Mouse (Mus musculus) ES-E14 (cell line): Measurements from ENCODE around the gene 6430550D23Rik. TPM values are rescaled to one million over a fixed set of nuclear protein-coding genes. Genes with fewer than 3 reads are reported as not detected.

Source experiments
- DNase-seq: peaks from one replicate; pipeline ENCODE4 v3.0.0-alpha.2; 2013; ENCODE audit warnings: low read depth, low spot score
- H3K27ac ChIP-seq: 2 replicates; pipeline ENCODE4 v1.5.1; 2012; ENCODE audit warnings: low read depth, mild to moderate bottlenecking, low read length, moderate library complexity, mixed read lengths; ENCODE audit not compliant: poor library complexity, insufficient read depth, severe bottlenecking
- H3K36me3 ChIP-seq: 2 replicates; pipeline ENCODE4 v1.6.1; 2012; ENCODE audit warnings: mild to moderate bottlenecking, low read length, moderate library complexity, mixed read lengths; ENCODE audit not compliant: control insufficient read depth, poor library complexity, insufficient read depth, severe bottlenecking
- H3K4me1 ChIP-seq, 2 experiments: fragments of 150-350 bp in 1 of 2; sonication (generic) in 1 of 2; 2 replicates each; pipeline ENCODE4 v1.6.1; 2012; ENCODE audit warnings: low read length in 2 of 2, mild to moderate bottlenecking in 1 of 2, mixed read lengths in 1 of 2; ENCODE audit not compliant: control insufficient read depth in 2 of 2, insufficient read depth in 2 of 2, poor library complexity in 1 of 2
- H3K4me3 ChIP-seq, 2 experiments: fragments of 150-350 bp in 1 of 2; sonication (generic) in 1 of 2; 2 replicates each; pipeline ENCODE4 v1.5.1; 2012; ENCODE audit warnings: low read length in 2 of 2, low read depth in 1 of 2, mild to moderate bottlenecking in 1 of 2, mixed read lengths in 1 of 2; ENCODE audit not compliant: insufficient read depth in 1 of 2, poor library complexity in 1 of 2, severe bottlenecking in 1 of 2
- H3K9ac ChIP-seq: 2 replicates; pipeline ENCODE4 v1.6.1; 2012; ENCODE audit warnings: low read depth, mild to moderate bottlenecking, low read length, mixed read lengths; ENCODE audit not compliant: poor library complexity, insufficient read depth, severe bottlenecking
- H3K9me3 ChIP-seq: fragments of 150-350 bp; sonication (generic); 2 replicates; pipeline ENCODE4 v1.6.1; 2012; ENCODE audit warnings: low read depth, mild to moderate bottlenecking, low read length; ENCODE audit not compliant: control insufficient read depth, insufficient read depth
- CHD2 ChIP-seq: IDR thresholded peaks from 2 replicates; pipeline ENCODE4 v1.6.1; 2014; ENCODE audit warnings: mild to moderate bottlenecking, low read depth, low read length, inconsistent platforms
- HCFC1 ChIP-seq: IDR thresholded peaks from 2 replicates; pipeline ENCODE4 v1.6.1; 2012; ENCODE audit warnings: low read length, inconsistent platforms, borderline replicate concordance; ENCODE audit not compliant: insufficient read depth
- MAFK ChIP-seq: IDR thresholded peaks from 2 replicates; pipeline ENCODE4 v1.6.1; 2014; ENCODE audit warnings: mild to moderate bottlenecking, low read depth, low read length, inconsistent platforms; ENCODE audit not compliant: insufficient read depth
- ZC3H11A ChIP-seq: IDR thresholded peaks from 2 replicates; pipeline ENCODE4 v1.6.1; 2012; ENCODE audit warnings: low read depth, mild to moderate bottlenecking, inconsistent platforms, low read length, borderline replicate concordance
- ZNF384 ChIP-seq: IDR thresholded peaks from 2 replicates; pipeline ENCODE4 v1.6.1; 2012; ENCODE audit warnings: low read depth, low read length, inconsistent platforms
- in situ Hi-C, 2 experiments: fragments of 600-800 bp; cut with MboI; formaldehyde crosslinking; loops; one replicate each; pipeline ENCODE4 v1.15.1; 2025; ENCODE audit warnings: low sequenced_read_pairs in 2 of 2, inconsistent platforms in 1 of 2; ENCODE audit not compliant: unreplicated experiment in 2 of 2
- total RNA-seq: library from RNA; depleted of rRNA; stranded (reverse); fragments of 300-350 nt; gene quantifications from 2 replicates; pipeline ENCODE4 v1.2.3, GENCODE M21; 2012

Gene 6430550D23Rik
- total RNA-seq, 1 experiment, result 0.98 TPM

- DNase-seq, result no peak
- Histone ChIP-seq H3K9ac (no peak overlapping the region), H3K4me3 (no peak overlapping the region), H3K4me1 (peaks cover 0 to 2% of the 10 kb centered on the region in 2 experiments; a peak in 2 of 4 replicates), H3K36me3 (peaks cover 14% of the 10 kb centered on the region; the same call in 1 of the 2 replicates), H3K27ac (no peak overlapping the region), H3K9me3 (no peaks in the 10 kb centered on the region)
- in situ Hi-C loops, result no loop called here
- TF ChIP-seq CHD2 (no peak), MAFK (no peak), HCFC1 (no peak), ZC3H11A (no peak), ZNF384 (no peak)
Measured at GRCm38 (mm10) chr2:155959981-155960380, 47.8 kb downstream of the 6430550D23Rik start.

- in situ Hi-C loops, result no loop called here
Measured at GRCm38 (mm10) chr2:155956134-155957059, 51.4 kb downstream of the 6430550D23Rik start, which contains the start of gene Cep250. Cep250 (plus strand) TSS chr2:155956458.

GRCm38 (mm10) chr2:155952006-155952405 lies 55.8 kb downstream of the 6430550D23Rik start:
- Histone ChIP-seq H3K4me1 (0 out of 4 replicates have a peak, but pooled peaks cover 0 to under 1% of the 10 kb centered on the region in 2 experiments), H3K9ac (no peak overlapping the region), H3K9me3 (no peaks in the 10 kb centered on the region), H3K4me3 (no peak overlapping the region), H3K27ac (no peak overlapping the region), H3K36me3 (no peaks in the 10 kb centered on the region)
- no peak for TF ChIP-seq HCFC1
- 0 out of 2 replicates have a peak, but pooled peaks have one; percentile 30 for TF ChIP-seq ZC3H11A
- no peak for TF ChIP-seq CHD2
- TF ChIP-seq ZNF384, result no peak
- no peak for TF ChIP-seq MAFK
- in situ Hi-C loops, result no loop called here
- DNase-seq, result no peak

More at GRCm38 (mm10) chr2:155956134-155957059, 51.4 kb downstream of the 6430550D23Rik start, which contains the start of gene Cep250:
- Histone ChIP-seq H3K27ac (peak within 1 kb of the TSS; percentile 90), H3K4me1 (peaks cover 0 to 2% of the 10 kb centered on the region in 2 experiments; a peak in 2 of 4 replicates), H3K9me3 (no peaks in the 10 kb centered on the region), H3K9ac (peak within 1 kb of the TSS; percentile 86), H3K36me3 (no peaks in the 10 kb centered on the region), H3K4me3 (peak within 1 kb of the TSS; percentile 86)
- DNase-seq, result peak; percentile 85
- TF ChIP-seq CHD2 (no peak), HCFC1 (peak; percentile 81), ZC3H11A (no peak)

- H3K4me3 ChIP-seq, result no peak overlapping the region
- no peaks in the 10 kb centered on the region for H3K9me3 ChIP-seq
- H3K36me3 ChIP-seq, result no peaks in the 10 kb centered on the region
- TF ChIP-seq ZNF384 (no peak), HCFC1 (no peak), CHD2 (no peak), ZC3H11A (no peak), MAFK (no peak)
- no peak overlapping the region for H3K27ac ChIP-seq
- H3K9ac ChIP-seq, result no peak overlapping the region
- peaks cover 2 to 3% of the 10 kb centered on the region in 2 experiments; a peak in 1 of 4 replicates for H3K4me1 ChIP-seq
- in situ Hi-C loops, result loop anchor here in 1 of 2 experiments (5.0 kb wide), 1 partner anchor 117 kb away; the partner anchor contains the start of gene Fam83c
- DNase-seq, result no peak
Measured at GRCm38 (mm10) chr2:155949362-155949761, 58.4 kb downstream of the 6430550D23Rik start.
